Mouse (Mus musculus): Measurements from ENCODE around the gene Trim66. TPM values are rescaled to one million over a fixed set of nuclear protein-coding genes. Genes with fewer than 3 reads are reported as not detected.
A peak's percentile ranks its signal among the peaks of the same experiment; 100 is the strongest.

Trim66 gene
- polyA plus RNA-seq, 1 experiment from 2014 or later: not detected

DNA sequence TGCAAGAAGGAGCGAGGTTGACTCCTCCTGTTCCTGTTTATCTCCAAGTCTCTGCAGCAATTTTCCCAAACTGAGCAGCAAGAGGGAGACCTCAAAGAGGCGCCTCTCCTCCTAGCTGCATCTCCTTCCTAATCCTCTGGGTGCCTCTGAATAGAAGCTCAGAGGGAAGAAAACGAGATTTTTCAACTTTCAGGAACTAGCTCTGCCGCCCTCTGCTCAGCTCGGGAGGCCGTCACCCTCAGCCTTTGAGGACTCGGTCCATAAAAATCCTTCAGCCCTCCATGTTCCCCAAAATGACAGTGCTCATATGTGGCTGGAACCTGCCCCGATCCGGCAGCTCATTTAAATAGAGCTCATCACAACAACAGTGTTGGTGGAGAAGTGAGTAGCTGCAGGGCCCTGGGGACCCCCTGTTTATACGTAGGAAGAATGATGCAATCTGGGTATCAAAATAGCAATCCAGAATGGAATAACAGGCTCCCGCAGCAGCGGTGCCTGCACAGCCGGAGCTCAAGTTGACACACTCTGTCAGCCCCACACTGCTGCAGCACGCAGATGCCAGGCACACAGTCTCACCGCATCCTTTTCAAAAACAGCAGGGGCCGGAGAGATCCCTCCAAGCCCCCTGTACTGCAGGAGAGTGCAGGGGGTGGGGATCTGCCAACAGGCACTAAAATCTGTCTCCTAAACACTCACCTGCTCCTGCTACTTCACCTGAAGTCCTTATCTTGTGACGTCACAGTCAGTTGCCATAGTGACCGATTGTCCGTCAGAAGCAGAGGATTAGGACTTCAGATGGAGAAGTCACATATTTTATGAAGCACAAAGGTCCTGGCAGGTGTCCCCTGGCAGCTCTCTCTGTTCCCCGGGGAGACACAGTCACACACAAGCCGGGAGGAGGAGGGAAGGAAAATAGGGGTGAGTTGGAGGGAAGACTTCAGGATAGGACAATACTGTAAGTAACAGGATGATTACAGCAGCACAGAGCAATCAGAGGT is 14.3 kb downstream of the Trim66 start:
- 0 out of 2 replicates have a peak overlapping the region, but pooled peaks have one; percentile 17 for H3K9ac ChIP-seq
- H3K9me3 ChIP-seq (replicated peaks): no peaks in the 10 kb centered on the region
- peak overlapping the region; percentile 62 for H3K4me2 ChIP-seq
- ATAC-seq (ENCODE audit: insufficient number of reproducible peaks, low FRiP score): no peak
- no peaks in the 10 kb centered on the region for H3K36me3 ChIP-seq
- peaks cover 8% of the 10 kb centered on the region for H3K4me1 ChIP-seq (replicated peaks)
- H3K4me3 ChIP-seq: peak overlapping the region; percentile 26
- H3K27ac ChIP-seq (ENCODE audit: poor library complexity, severe bottlenecking): no peak overlapping the region
- WGBS: 14% methylated on average over 21 of the region's 21 CpGs
- H3K27me3 ChIP-seq (replicated peaks): peaks cover 38% of the 10 kb centered on the region

- Histone ChIP-seq H3K27ac (ENCODE audit: poor library complexity, severe bottlenecking) (no peak overlapping the region), H3K9me3 (replicated peaks) (no peaks in the 10 kb centered on the region), H3K27me3 (replicated peaks) (peaks cover 38% of the 10 kb centered on the region), H3K4me1 (replicated peaks) (peaks cover 8% of the 10 kb centered on the region), H3K36me3 (no peaks in the 10 kb centered on the region), H3K4me2 (peak overlapping the region; percentile 62; the same call in 1 of the 2 replicates), H3K4me3 (no peak overlapping the region), H3K9ac (no peak overlapping the region)
- no peak for ATAC-seq (ENCODE audit: insufficient number of reproducible peaks, low FRiP score)
- 52% methylated on average over 18 of the region's 18 CpGs for WGBS
These were observed 15.2 kb downstream of the Trim66 start for GRCm38 (mm10) chr7:109492616-109493318.

- no peak overlapping the region for H3K27ac ChIP-seq (ENCODE audit: poor library complexity, severe bottlenecking)
- no peak overlapping the region for H3K4me3 ChIP-seq
- no peak overlapping the region for H3K4me2 ChIP-seq
- no peak for ATAC-seq (ENCODE audit: insufficient number of reproducible peaks, low FRiP score)
- H3K36me3 ChIP-seq: no peaks in the 10 kb centered on the region
- H3K27me3 ChIP-seq (replicated peaks): no peaks in the 10 kb centered on the region; the same call in 1 of the 2 replicates
- H3K9ac ChIP-seq: no peak overlapping the region
- no peaks in the 10 kb centered on the region for H3K4me1 ChIP-seq (replicated peaks)
- no peaks in the 10 kb centered on the region for H3K9me3 ChIP-seq (replicated peaks)
- 61% methylated on average over 5 of the region's 5 CpGs for WGBS
These were observed 23.7 kb downstream of the Trim66 start for GRCm38 (mm10) chr7:109484221-109484620.

DNA sequence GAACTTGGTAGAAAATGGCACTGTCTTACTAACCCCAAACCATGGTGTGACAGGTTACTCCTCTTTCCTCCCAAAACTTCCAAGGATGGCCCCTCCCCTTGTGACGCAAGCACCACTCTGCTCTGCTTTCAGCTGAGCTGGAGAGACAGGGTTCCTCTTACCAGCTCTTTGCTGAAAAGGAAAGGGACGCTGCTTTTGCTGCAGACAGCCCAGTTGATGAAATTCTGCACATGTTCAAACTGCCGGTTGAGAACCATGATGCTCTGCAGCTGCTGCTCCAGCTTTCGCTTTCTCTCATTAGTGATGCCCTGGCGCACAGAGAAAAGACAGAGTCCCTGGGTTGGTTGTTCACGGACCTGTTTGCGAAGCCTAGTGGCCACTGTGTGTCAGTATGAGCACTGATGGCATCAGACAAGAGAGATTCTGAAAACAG is 27.2 kb downstream of the Trim66 start:
- H3K9me3 ChIP-seq (replicated peaks): no peaks in the 10 kb centered on the region
- no peak overlapping the region for H3K4me3 ChIP-seq
- H3K4me1 ChIP-seq (replicated peaks): no peaks in the 10 kb centered on the region
- 33% methylated on average over 7 of the region's 7 CpGs for WGBS
- H3K9ac ChIP-seq: no peak overlapping the region
- no peaks in the 10 kb centered on the region for H3K36me3 ChIP-seq
- no peak overlapping the region for H3K27ac ChIP-seq (ENCODE audit: poor library complexity, severe bottlenecking)
- no peak for ATAC-seq (ENCODE audit: insufficient number of reproducible peaks, low FRiP score)
- no peaks in the 10 kb centered on the region; the same call in 1 of the 2 replicates for H3K27me3 ChIP-seq (replicated peaks)
- no peak overlapping the region for H3K4me2 ChIP-seq

DNA sequence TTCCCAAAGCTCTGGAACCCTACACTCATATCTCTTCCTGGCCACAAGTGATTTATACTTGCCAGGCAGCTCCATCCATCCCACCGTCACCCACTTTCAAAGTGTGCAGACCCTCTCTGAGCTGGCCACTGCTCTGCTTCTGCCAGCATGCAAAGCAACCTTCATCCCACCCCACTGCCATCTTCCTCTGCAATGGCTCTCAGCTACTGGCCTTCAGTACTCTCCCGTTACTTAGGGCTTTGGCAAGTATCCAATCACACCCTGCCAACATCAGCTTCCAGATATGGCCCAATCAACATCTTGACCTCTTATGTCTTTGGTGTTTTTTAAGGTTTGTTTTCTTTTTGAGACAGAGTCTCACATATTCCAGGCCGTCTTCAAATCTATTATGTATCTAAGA is 30.0 kb downstream of the Trim66 start:
- Histone ChIP-seq H3K4me1 (replicated peaks) (no peaks in the 10 kb centered on the region), H3K27ac (ENCODE audit: poor library complexity, severe bottlenecking) (no peak overlapping the region), H3K9me3 (replicated peaks) (no peaks in the 10 kb centered on the region), H3K4me3 (no peak overlapping the region), H3K36me3 (no peaks in the 10 kb centered on the region), H3K9ac (no peak overlapping the region), H3K4me2 (no peak overlapping the region), H3K27me3 (replicated peaks) (peaks cover 5% of the 10 kb centered on the region; the same call in 1 of the 2 replicates)
- WGBS: 51% methylated on average over 3 of the region's 3 CpGs
- no peak for ATAC-seq (ENCODE audit: insufficient number of reproducible peaks, low FRiP score)

- peaks cover 10% of the 10 kb centered on the region for H3K4me1 ChIP-seq (replicated peaks)
- WGBS: 57% methylated on average over 4 of the region's 4 CpGs
- H3K27me3 ChIP-seq (replicated peaks): peaks cover 5% of the 10 kb centered on the region; the same call in 1 of the 2 replicates
These were observed 37.2 kb downstream of the Trim66 start for GRCm38 (mm10) chr7:109470700-109471099.

DNA sequence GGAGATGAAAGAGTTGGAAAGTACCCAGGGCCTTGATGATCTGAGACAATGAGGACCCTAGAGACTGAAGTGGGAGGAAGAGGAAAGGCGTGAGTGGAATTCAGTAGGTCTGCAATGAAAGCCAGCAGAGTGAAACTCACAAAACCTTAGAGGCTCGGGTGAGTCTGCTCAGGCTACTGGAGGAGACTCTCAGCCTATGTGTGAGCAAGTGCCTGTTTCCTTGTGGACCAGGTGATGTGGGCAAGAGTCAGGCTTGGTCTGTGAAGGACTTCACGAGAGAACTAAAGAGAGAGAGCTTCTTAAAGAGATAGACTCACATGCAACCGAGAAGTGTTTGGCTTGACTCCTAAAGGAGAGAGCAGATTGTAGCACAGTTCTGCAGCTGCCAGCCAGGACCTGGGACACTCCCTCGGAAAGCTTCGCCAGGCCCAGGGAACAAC is 39.7 kb downstream of the Trim66 start:
- H3K4me2 ChIP-seq: no peak overlapping the region
- no peaks in the 10 kb centered on the region for H3K27me3 ChIP-seq (replicated peaks)
- H3K4me1 ChIP-seq (replicated peaks): peaks cover 10% of the 10 kb centered on the region
- H3K9ac ChIP-seq: no peak overlapping the region
- H3K36me3 ChIP-seq: no peaks in the 10 kb centered on the region
- no peaks in the 10 kb centered on the region for H3K9me3 ChIP-seq (replicated peaks)
- no peak for ATAC-seq (ENCODE audit: insufficient number of reproducible peaks, low FRiP score)
- H3K27ac ChIP-seq (ENCODE audit: poor library complexity, severe bottlenecking): no peak overlapping the region
- 41% methylated on average over 6 of the region's 6 CpGs for WGBS
- H3K4me3 ChIP-seq: no peak overlapping the region

More at GRCm38 (mm10) chr7:109470700-109471099, 37.2 kb downstream of the Trim66 start:
- no peaks in the 10 kb centered on the region for H3K9me3 ChIP-seq (replicated peaks)
- H3K4me2 ChIP-seq: no peak overlapping the region
- no peak for ATAC-seq (ENCODE audit: insufficient number of reproducible peaks, low FRiP score)
- no peaks in the 10 kb centered on the region for H3K36me3 ChIP-seq
- no peak overlapping the region for H3K4me3 ChIP-seq
- H3K27ac ChIP-seq (ENCODE audit: poor library complexity, severe bottlenecking): no peak overlapping the region
- H3K9ac ChIP-seq: no peak overlapping the region

- no peak for ATAC-seq (ENCODE audit: insufficient number of reproducible peaks, low FRiP score)
- H3K9ac ChIP-seq: no peak overlapping the region
- WGBS: 58% methylated on average over 2 of the region's 2 CpGs
These were observed 40.3 kb downstream of the Trim66 start for GRCm38 (mm10) chr7:109467591-109467990.

GRCm38 (mm10) chr7:109460698-109461097 is 47.2 kb downstream of the Trim66 start:
- no peak overlapping the region for H3K9ac ChIP-seq
- H3K9me3 ChIP-seq (replicated peaks): no peaks in the 10 kb centered on the region
- H3K4me3 ChIP-seq: no peak overlapping the region
- H3K4me1 ChIP-seq (replicated peaks): 0 out of 2 replicates have a peak, but pooled peaks cover 3% of the 10 kb centered on the region
- H3K36me3 ChIP-seq: no peaks in the 10 kb centered on the region
- no peak overlapping the region for H3K4me2 ChIP-seq
- no peaks in the 10 kb centered on the region; the same call in 1 of the 2 replicates for H3K27me3 ChIP-seq (replicated peaks)
- no peak overlapping the region for H3K27ac ChIP-seq (ENCODE audit: poor library complexity, severe bottlenecking)
- ATAC-seq (ENCODE audit: insufficient number of reproducible peaks, low FRiP score): no peak
- 82% methylated on average over 8 of the region's 8 CpGs for WGBS

More at GRCm38 (mm10) chr7:109467591-109467990, 40.3 kb downstream of the Trim66 start:
- peaks cover 10% of the 10 kb centered on the region for H3K4me1 ChIP-seq (replicated peaks)
- no peak overlapping the region for H3K4me3 ChIP-seq
- H3K4me2 ChIP-seq: no peak overlapping the region
- no peaks in the 10 kb centered on the region for H3K9me3 ChIP-seq (replicated peaks)
- H3K27me3 ChIP-seq (replicated peaks): no peaks in the 10 kb centered on the region
- H3K36me3 ChIP-seq: no peaks in the 10 kb centered on the region
- H3K27ac ChIP-seq (ENCODE audit: poor library complexity, severe bottlenecking): no peak overlapping the region

- H3K4me1 ChIP-seq (replicated peaks): 0 out of 2 replicates have a peak, but pooled peaks cover 3% of the 10 kb centered on the region
- ATAC-seq (ENCODE audit: insufficient number of reproducible peaks, low FRiP score): no peak
- WGBS: 50% methylated on average over 6 of the region's 6 CpGs
These were observed 51.4 kb downstream of the Trim66 start for GRCm38 (mm10) chr7:109456563-109456962.

GRCm38 (mm10) chr7:109455748-109456147 is 52.2 kb downstream of the Trim66 start:
- no peak for ATAC-seq (ENCODE audit: insufficient number of reproducible peaks, low FRiP score)
- H3K9me3 ChIP-seq (replicated peaks): no peaks in the 10 kb centered on the region
- H3K4me2 ChIP-seq: no peak overlapping the region
- no peak overlapping the region for H3K27ac ChIP-seq (ENCODE audit: poor library complexity, severe bottlenecking)
- 0 out of 2 replicates have a peak, but pooled peaks cover 3% of the 10 kb centered on the region for H3K4me1 ChIP-seq (replicated peaks)
- no peak overlapping the region for H3K9ac ChIP-seq
- H3K4me3 ChIP-seq: no peak overlapping the region
- H3K36me3 ChIP-seq: no peaks in the 10 kb centered on the region
- no peaks in the 10 kb centered on the region for H3K27me3 ChIP-seq (replicated peaks)
- 63% methylated on average over 2 of the region's 2 CpGs for WGBS

More at GRCm38 (mm10) chr7:109456563-109456962, 51.4 kb downstream of the Trim66 start:
- Histone ChIP-seq H3K36me3 (no peaks in the 10 kb centered on the region), H3K9ac (no peak overlapping the region), H3K4me2 (no peak overlapping the region), H3K27me3 (replicated peaks) (no peaks in the 10 kb centered on the region), H3K9me3 (replicated peaks) (no peaks in the 10 kb centered on the region), H3K27ac (ENCODE audit: poor library complexity, severe bottlenecking) (no peak overlapping the region), H3K4me3 (no peak overlapping the region)

All from heart, embryonic 12.5 days (tissue).